Mouse (Mus musculus) MEL (cell line): ENCODE results near the gene Gas8. TPM values are rescaled to one million over a fixed set of nuclear protein-coding genes. Genes with fewer than 3 reads are reported as not detected.
"Not testable (repeated sequence)": the region's sequence is repeated elsewhere in the genome, so short reads cannot be mapped to it uniquely, and the experiment has no call there.

Experiments
- DNase-seq: peaks from one replicate; pipeline ENCODE4 v3.0.0; 2011; ENCODE audit warnings: low read depth, low spot score
- H3K27ac ChIP-seq: 2 replicates; pipeline ENCODE4 v1.5.1; 2012; ENCODE audit warnings: low read depth, mild to moderate bottlenecking, control low read depth, low read length, moderate library complexity; ENCODE audit not compliant: control insufficient read depth
- H3K27me3 ChIP-seq, 2 experiments: fragments of 150-350 bp in 1 of 2; sonication (generic) in 1 of 2; 2 replicates each; pipeline ENCODE4 v1.6.1; 2012; ENCODE audit warnings: low read length in 2 of 2, mild to moderate bottlenecking in 2 of 2, improper control_type of control experiment in 1 of 2, moderate library complexity in 1 of 2; ENCODE audit not compliant: insufficient read depth in 2 of 2, control insufficient read depth in 1 of 2
- H3K36me3 ChIP-seq, 2 experiments: 2 replicates each; pipeline ENCODE4 v1.6.1; 2012 to 2014; ENCODE audit warnings: low read length in 2 of 2, improper control_type of control experiment in 1 of 2, inconsistent platforms in 1 of 2, mild to moderate bottlenecking in 1 of 2; ENCODE audit not compliant: insufficient read depth in 2 of 2, control insufficient read depth in 1 of 2
- H3K4me1 ChIP-seq, 2 experiments: fragments of 150-350 bp in 1 of 2; sonication (generic) in 1 of 2; 2 replicates each; pipeline ENCODE4 v1.6.1; 2012; ENCODE audit warnings: low read length in 2 of 2, improper control_type of control experiment in 1 of 2, mild to moderate bottlenecking in 1 of 2; ENCODE audit not compliant: insufficient read depth in 2 of 2, control insufficient read depth in 1 of 2
- H3K4me3 ChIP-seq, 2 experiments: fragments of 150-350 bp in 1 of 2; sonication (generic) in 1 of 2; 2 replicates each; pipeline ENCODE4 v1.5.1; 2012; ENCODE audit warnings: low read depth in 2 of 2, low read length in 2 of 2, mild to moderate bottlenecking in 2 of 2, moderate library complexity in 2 of 2, control low read depth in 1 of 2, improper control_type of control experiment in 1 of 2; ENCODE audit not compliant: control insufficient read depth in 1 of 2, insufficient read depth in 1 of 2
- H3K79me2 ChIP-seq: 2 replicates; pipeline ENCODE4 v1.6.1; 2012; ENCODE audit warnings: mild to moderate bottlenecking, low read length, moderate library complexity; ENCODE audit not compliant: control insufficient read depth, poor library complexity, insufficient read depth
- H3K9ac ChIP-seq: 2 replicates; pipeline ENCODE4 v1.6.1; 2012; ENCODE audit warnings: low read depth, mild to moderate bottlenecking, control low read depth, low read length, moderate library complexity; ENCODE audit not compliant: control insufficient read depth, poor library complexity, severe bottlenecking
- H3K9me3 ChIP-seq: fragments of 150-350 bp; sonication (generic); replicated peaks from 2 replicates; pipeline ENCODE4 v1.6.1; 2012; ENCODE audit warnings: mild to moderate bottlenecking, low read length, improper control_type of control experiment, moderate library complexity; ENCODE audit not compliant: insufficient read depth
- CHD2 ChIP-seq: IDR thresholded peaks from 2 replicates; pipeline ENCODE4 v1.6.1; 2011; ENCODE audit warnings: low read length, improper control_type of control experiment
- CTCF ChIP-seq, 3 experiments: IDR thresholded peaks in 2 of 3; conservative IDR thresholded peaks in 1 of 3; 2 replicates each; pipeline ENCODE4 v1.5.1; 2011 to 2012; ENCODE audit warnings: low read length in 3 of 3, low read depth in 2 of 3, mild to moderate bottlenecking in 2 of 3, improper control_type of control experiment in 1 of 3, inconsistent platforms in 1 of 3, mixed read lengths in 1 of 3, moderate library complexity in 1 of 3; ENCODE audit not compliant: control insufficient read depth in 1 of 3, insufficient read depth in 1 of 3, poor library complexity in 1 of 3, severe bottlenecking in 1 of 3
- GABPA ChIP-seq: IDR thresholded peaks from 2 replicates; pipeline ENCODE4 v1.6.1; 2012; ENCODE audit warnings: low read depth, mild to moderate bottlenecking, inconsistent platforms, low read length, improper control_type of control experiment, moderate library complexity
- JUND ChIP-seq: IDR thresholded peaks from 2 replicates; pipeline ENCODE4 v1.6.1; 2011; ENCODE audit warnings: low read depth, mild to moderate bottlenecking, improper control_type of control experiment, low read length
- MAFK ChIP-seq: IDR thresholded peaks from 2 replicates; pipeline ENCODE4 v1.6.1; 2011; ENCODE audit warnings: low read depth, mild to moderate bottlenecking, low read length, improper control_type of control experiment, borderline replicate concordance
- MYC ChIP-seq: IDR thresholded peaks from 2 replicates; pipeline ENCODE4 v1.6.1; 2011; ENCODE audit warnings: low read depth, mild to moderate bottlenecking, low read length, improper control_type of control experiment, moderate library complexity
- NELFE ChIP-seq: IDR thresholded peaks from 2 replicates; pipeline ENCODE4 v1.6.1; 2011; ENCODE audit warnings: low read depth, low read length, improper control_type of control experiment
- POLR2AphosphoS2 ChIP-seq: IDR thresholded peaks from 2 replicates; pipeline ENCODE4 v1.6.1; 2011; ENCODE audit warnings: low read length, improper control_type of control experiment
- POLR2AphosphoS5 ChIP-seq: IDR thresholded peaks from 2 replicates; pipeline ENCODE4 v1.6.1; 2012; ENCODE audit warnings: low read depth, borderline replicate concordance, mild to moderate bottlenecking, inconsistent platforms, low read length, moderate library complexity, mixed read lengths
- RAD21 ChIP-seq: IDR thresholded peaks from 2 replicates; pipeline ENCODE4 v1.6.1; 2011; ENCODE audit warnings: mild to moderate bottlenecking, low read depth, low read length, improper control_type of control experiment
- RCOR1 ChIP-seq: IDR thresholded peaks from 2 replicates; pipeline ENCODE4 v1.6.1; 2012; ENCODE audit warnings: low read depth, mild to moderate bottlenecking, inconsistent platforms, low read length, improper control_type of control experiment
- TBP ChIP-seq: IDR thresholded peaks from 2 replicates; pipeline ENCODE4 v1.8.0; 2011; ENCODE audit warnings: low read depth, low read length, improper control_type of control experiment
- TCF12 ChIP-seq: IDR thresholded peaks from 2 replicates; pipeline ENCODE4 v1.6.1; 2014; ENCODE audit warnings: low read depth, mild to moderate bottlenecking, inconsistent platforms, low read length, improper control_type of control experiment, moderate library complexity
- USF1 ChIP-seq: IDR thresholded peaks from 2 replicates; pipeline ENCODE4 v1.6.1; 2014; ENCODE audit warnings: low read depth, mild to moderate bottlenecking, inconsistent platforms, low read length, improper control_type of control experiment, moderate library complexity
- ZC3H11A ChIP-seq: IDR thresholded peaks from 2 replicates; pipeline ENCODE4 v1.6.1; 2012; ENCODE audit warnings: low read depth, mild to moderate bottlenecking, inconsistent platforms, low read length, improper control_type of control experiment
- polyA plus RNA-seq, 2 experiments: library from polyadenylated mRNA; stranded (reverse) in 1 of 2; unstranded in 1 of 2; fragments of >175 nt in 1 of 2; fragments of >200 nt in 1 of 2; gene quantifications; 2 replicates each; pipeline versions ENCODE4 v1.2.1 to v1.2.4; 2012; ENCODE audit warnings: low replicate concordance in 2 of 2, low read depth in 1 of 2; ENCODE audit not compliant: insufficient read length in 2 of 2, insufficient read depth in 1 of 2, missing spikeins in 1 of 2
- total RNA-seq: library from RNA; depleted of rRNA; stranded (reverse); fragments of 300-350 nt; gene quantifications from 2 replicates; pipeline ENCODE4 v1.2.3, GENCODE M21; 2012

Gas8 gene
- total and polyA plus RNA-seq, 3 experiments, result 14.4 to 179 (median 20.8) TPM

DNA sequence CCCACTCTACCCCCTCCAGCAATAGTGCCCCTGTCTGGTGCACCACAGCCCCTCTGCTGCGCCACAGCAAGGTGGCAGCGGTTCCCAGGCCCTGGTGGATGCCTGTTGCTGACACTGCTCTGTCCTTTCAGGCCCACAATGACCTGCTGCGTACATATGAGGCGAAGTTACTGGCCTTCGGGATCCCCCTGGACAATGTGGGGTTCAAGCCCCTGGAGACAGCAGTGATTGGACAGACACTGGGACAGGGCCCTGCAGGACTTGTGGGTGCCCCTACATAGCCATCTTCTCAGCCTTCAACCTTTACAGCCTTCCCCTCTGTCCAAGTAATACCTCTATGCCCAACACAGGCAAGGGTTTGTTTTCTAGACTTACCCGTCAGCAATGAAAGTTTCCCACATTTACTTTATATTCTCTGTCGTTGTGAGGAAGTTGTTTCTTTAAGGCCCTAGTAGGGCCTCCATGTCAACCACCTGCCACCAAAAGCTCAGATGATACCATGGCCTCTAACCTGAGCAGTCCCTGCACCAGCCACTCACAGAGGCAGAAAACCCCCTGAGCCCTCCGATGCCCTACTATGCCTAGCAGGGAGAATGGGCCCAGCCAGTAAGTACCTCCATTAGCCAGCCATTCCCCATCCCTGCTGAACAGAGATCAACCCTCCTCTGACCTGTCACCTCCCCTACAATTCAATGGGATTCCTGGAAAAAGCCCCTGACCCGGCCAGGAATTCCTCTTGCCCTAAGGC, 17.8 kb downstream of the Gas8 start (continued):
- TF ChIP-seq NELFE, result no peak

GRCm38 (mm10) chr8:123536990-123537380, 18.4 kb downstream of the Gas8 start:
- no peak overlapping the region for H3K9ac ChIP-seq
- H3K27me3 ChIP-seq, result no peaks in the 10 kb centered on the region
- H3K27ac ChIP-seq, result no peak overlapping the region
- H3K4me3 ChIP-seq, result no peak overlapping the region
- no peaks in the 10 kb centered on the region for H3K4me1 ChIP-seq
- H3K36me3 ChIP-seq, result no peaks in the 10 kb centered on the region
- TF ChIP-seq RAD21 (no peak), CHD2 (no peak), MAFK (no peak), POLR2AphosphoS5 (no peak), CTCF (IDR thresholded peaks at IDR 0.05 in 2 of 3, conservative IDR thresholded peaks at IDR 0.05 in 1 of 3; ENCODE audit: control insufficient read depth in 1 of 3, insufficient read depth in 1 of 3, low read depth in 2 of 3, low read length in 3 of 3, poor library complexity in 1 of 3, severe bottlenecking in 1 of 3) (no peak), USF1 (no peak), JUND (no peak), TBP (no peak), MYC (no peak), RCOR1 (no peak), TCF12 (no peak), ZC3H11A (no peak), POLR2AphosphoS2 (no peak), GABPA (no peak)
- H3K9me3 ChIP-seq, result no peaks in the 10 kb centered on the region
- DNase-seq, result no peak
- H3K79me2 ChIP-seq, result no peaks in the 10 kb centered on the region

GRCm38 (mm10) chr8:123537641-123538040, 19.0 kb downstream of the Gas8 start:
- DNase-seq, result not testable (repeated sequence)

More at GRCm38 (mm10) chr8:123537641-123538040, 19.0 kb downstream of the Gas8 start:
- H3K9me3 ChIP-seq, H3K27ac ChIP-seq, H3K4me1 ChIP-seq, H3K36me3 ChIP-seq, H3K9ac ChIP-seq, H3K4me3 ChIP-seq, H3K27me3 ChIP-seq, H3K79me2 ChIP-seq: not testable (repeated sequence)
